Mouse (Mus musculus) midbrain, embryonic 14.5 days (tissue): ENCODE results near the gene Btnl1. TPM values are rescaled to one million over a fixed set of nuclear protein-coding genes. Genes with fewer than 3 reads are reported as not detected.

Source experiments
- ATAC-seq: fragments of 200-750 bp; cut with Nextera tagmentation; 2 replicates; pipeline ENCODE4 v1.8.0; 2017; ENCODE audit warnings: moderate number of reproducible peaks, moderate library complexity; ENCODE audit not compliant: low FRiP score, low TSS enrichment
- DNase-seq: peaks from one replicate; pipeline ENCODE4 v3.0.0-alpha.2; 2015
- H3K27ac ChIP-seq: fragments of 300-500 bp; sonication (generic); replicated peaks from 2 replicates; pipeline ENCODE4 v1.5.1; 2014; ENCODE audit warnings: mild to moderate bottlenecking, low read depth, low read length, moderate library complexity
- H3K27me3 ChIP-seq: fragments of 300-500 bp; sonication (generic); 2 replicates; pipeline ENCODE4 v1.6.1; 2014; ENCODE audit warnings: low read length, control low read depth, mixed read lengths; ENCODE audit not compliant: control insufficient read depth, insufficient read depth
- H3K36me3 ChIP-seq: fragments of 300-500 bp; sonication (generic); 2 replicates; pipeline ENCODE4 v1.6.1; 2014; ENCODE audit warnings: low read length, control low read depth; ENCODE audit not compliant: control insufficient read depth, insufficient read depth
- H3K4me1 ChIP-seq: fragments of 300-500 bp; sonication (generic); 2 replicates; pipeline ENCODE4 v1.6.1; 2014; ENCODE audit warnings: mild to moderate bottlenecking, antibody characterized with exemption, low read length, control low read depth; ENCODE audit not compliant: control insufficient read depth, insufficient read depth
- H3K4me2 ChIP-seq: fragments of 300-500 bp; sonication (generic); 2 replicates; pipeline ENCODE4 v1.6.1; 2014; ENCODE audit warnings: mild to moderate bottlenecking, low read length, moderate library complexity
- H3K4me3 ChIP-seq: fragments of 300-500 bp; sonication (generic); replicated peaks from 2 replicates; pipeline ENCODE4 v1.5.1; 2014; ENCODE audit warnings: low read depth, low read length
- H3K9ac ChIP-seq: fragments of 300-500 bp; sonication (generic); replicated peaks from 2 replicates; pipeline ENCODE4 v1.6.1; 2014; ENCODE audit warnings: mild to moderate bottlenecking, low read length, moderate library complexity
- H3K9me3 ChIP-seq: fragments of 300-500 bp; sonication (generic); 2 replicates; pipeline ENCODE4 v1.6.1; 2016; ENCODE audit warnings: low read length, control low read depth, mixed read lengths; ENCODE audit not compliant: control insufficient read depth
- WGBS: fragments of 180-500 bp; shearing (Covaris S2); extraction: QIAGEN DNeasy Blood & Tissue Kit; methylation state at CpG from one replicate; pipeline ENCODE4 v1.1.7; 2014; 5-methylcytosine and 5-hydroxymethylcytosine counted together
- polyA plus RNA-seq: library from polyadenylated mRNA; unstranded; fragments of >200 nt; fragmentation: Nextera tagmentation; extraction: Ambion mirVana; gene quantifications from 2 replicates; pipeline ENCODE4 v1.2.1, GENCODE M21; 2014

Gene Btnl1
- polyA plus RNA-seq, 1 experiment from 2014 or later, result not detected

- Histone ChIP-seq H3K36me3 (no peaks in the 10 kb centered on the region), H3K9me3 (no peaks in the 10 kb centered on the region), H3K27me3 (no peaks in the 10 kb centered on the region), H3K4me3 (no peak within 1 kb of the TSS), H3K4me2 (no peak within 1 kb of the TSS), H3K27ac (no peak within 1 kb of the TSS), H3K9ac (no peak within 1 kb of the TSS), H3K4me1 (no peaks in the 10 kb centered on the region)
- ATAC-seq (no peak), DNase-seq (no peak)
- 83% methylated on average over 5 of the region's 5 CpGs for WGBS
Observed at GRCm38 (mm10) chr17:34354539-34354938, 22.4 kb upstream of the Btnl1 start, which contains the start of gene Btnl2. TSS of gene Btnl2 (plus strand) at chr17:34354822.

GRCm38 (mm10) chr17:34354940-34355339 is 22.0 kb upstream of the Btnl1 start:
- Histone ChIP-seq H3K27ac (no peak overlapping the region), H3K27me3 (no peaks in the 10 kb centered on the region), H3K36me3 (no peaks in the 10 kb centered on the region), H3K4me2 (no peak overlapping the region), H3K4me1 (no peaks in the 10 kb centered on the region), H3K9ac (no peak overlapping the region), H3K4me3 (no peak overlapping the region), H3K9me3 (no peaks in the 10 kb centered on the region)
- ATAC-seq (no peak), DNase-seq (no peak)
- 96% methylated on average over 1 of the region's 1 CpGs for WGBS

- Histone ChIP-seq H3K4me1 (no peaks in the 10 kb centered on the region), H3K9me3 (no peaks in the 10 kb centered on the region), H3K9ac (no peak overlapping the region), H3K27ac (no peak overlapping the region), H3K27me3 (no peaks in the 10 kb centered on the region), H3K4me2 (no peak overlapping the region), H3K4me3 (no peak overlapping the region), H3K36me3 (no peaks in the 10 kb centered on the region)
- no peak for ATAC-seq
- DNase-seq, result no peak
- WGBS, result 83% methylated on average over 15 of the region's 15 CpGs
Observed at GRCm38 (mm10) chr17:34362954-34363546, 13.9 kb upstream of the Btnl1 start.

- Histone ChIP-seq H3K4me3 (no peak overlapping the region), H3K36me3 (no peaks in the 10 kb centered on the region), H3K4me1 (no peaks in the 10 kb centered on the region), H3K27me3 (no peaks in the 10 kb centered on the region), H3K9ac (no peak overlapping the region), H3K4me2 (no peak overlapping the region), H3K27ac (no peak overlapping the region), H3K9me3 (no peaks in the 10 kb centered on the region)
- WGBS, result 78% methylated on average over 3 of the region's 3 CpGs
- ATAC-seq, result no peak
- DNase-seq, result no peak
Observed at GRCm38 (mm10) chr17:34363676-34364310, 13.1 kb upstream of the Btnl1 start.

- H3K36me3 ChIP-seq, result no peaks in the 10 kb centered on the region
- H3K9me3 ChIP-seq, result no peaks in the 10 kb centered on the region
- H3K4me1 ChIP-seq, result no peaks in the 10 kb centered on the region
- no peak overlapping the region for H3K4me3 ChIP-seq
- no peak overlapping the region for H3K4me2 ChIP-seq
- 73% methylated on average over 10 of the region's 10 CpGs for WGBS
- no peak overlapping the region for H3K9ac ChIP-seq
- H3K27ac ChIP-seq, result no peak overlapping the region
- H3K27me3 ChIP-seq, result no peaks in the 10 kb centered on the region
- ATAC-seq (no peak), DNase-seq (no peak)
Observed at GRCm38 (mm10) chr17:34365031-34365430, 11.9 kb upstream of the Btnl1 start.

GRCm38 (mm10) chr17:34370563-34370962 is 6.4 kb upstream of the Btnl1 start:
- Histone ChIP-seq H3K4me2 (no peak overlapping the region), H3K9ac (no peak overlapping the region), H3K4me1 (no peaks in the 10 kb centered on the region), H3K27me3 (no peaks in the 10 kb centered on the region), H3K36me3 (no peaks in the 10 kb centered on the region), H3K9me3 (no peaks in the 10 kb centered on the region), H3K27ac (no peak overlapping the region), H3K4me3 (no peak overlapping the region)
- ATAC-seq (no peak), DNase-seq (no peak)
- WGBS, result 88% methylated on average over 4 of the region's 4 CpGs

GRCm38 (mm10) chr17:34373055-34373709 is 3.8 kb upstream of the Btnl1 start:
- Histone ChIP-seq H3K4me3 (no peak overlapping the region), H3K36me3 (no peaks in the 10 kb centered on the region), H3K27ac (no peak overlapping the region), H3K9me3 (no peaks in the 10 kb centered on the region), H3K4me2 (no peak overlapping the region), H3K9ac (no peak overlapping the region), H3K27me3 (no peaks in the 10 kb centered on the region), H3K4me1 (no peaks in the 10 kb centered on the region)
- WGBS, result 79% methylated on average over 6 of the region's 6 CpGs
- DNase-seq (no peak), ATAC-seq (no peak)

- H3K4me2 ChIP-seq, result no peak overlapping the region
- no peaks in the 10 kb centered on the region for H3K4me1 ChIP-seq
- ATAC-seq (no peak), DNase-seq (no peak)
- H3K9me3 ChIP-seq, result no peaks in the 10 kb centered on the region
- no peak overlapping the region for H3K4me3 ChIP-seq
- H3K9ac ChIP-seq, result no peak overlapping the region
- WGBS, result 67% methylated on average over 6 of the region's 6 CpGs
- H3K27ac ChIP-seq, result no peak overlapping the region
- no peaks in the 10 kb centered on the region for H3K36me3 ChIP-seq
- H3K27me3 ChIP-seq, result no peaks in the 10 kb centered on the region
Observed at GRCm38 (mm10) chr17:34377450-34378209, 698 bp downstream of the Btnl1 start.
